Mouse (Mus musculus): ENCODE data around the gene Rnf152. TPM values are rescaled to one million over a fixed set of nuclear protein-coding genes. Genes with fewer than 3 reads are reported as not detected.

Rnf152 gene
- total and polyA plus RNA-seq, 3 experiments: under 0.01 TPM; not detected in 2

DNA sequence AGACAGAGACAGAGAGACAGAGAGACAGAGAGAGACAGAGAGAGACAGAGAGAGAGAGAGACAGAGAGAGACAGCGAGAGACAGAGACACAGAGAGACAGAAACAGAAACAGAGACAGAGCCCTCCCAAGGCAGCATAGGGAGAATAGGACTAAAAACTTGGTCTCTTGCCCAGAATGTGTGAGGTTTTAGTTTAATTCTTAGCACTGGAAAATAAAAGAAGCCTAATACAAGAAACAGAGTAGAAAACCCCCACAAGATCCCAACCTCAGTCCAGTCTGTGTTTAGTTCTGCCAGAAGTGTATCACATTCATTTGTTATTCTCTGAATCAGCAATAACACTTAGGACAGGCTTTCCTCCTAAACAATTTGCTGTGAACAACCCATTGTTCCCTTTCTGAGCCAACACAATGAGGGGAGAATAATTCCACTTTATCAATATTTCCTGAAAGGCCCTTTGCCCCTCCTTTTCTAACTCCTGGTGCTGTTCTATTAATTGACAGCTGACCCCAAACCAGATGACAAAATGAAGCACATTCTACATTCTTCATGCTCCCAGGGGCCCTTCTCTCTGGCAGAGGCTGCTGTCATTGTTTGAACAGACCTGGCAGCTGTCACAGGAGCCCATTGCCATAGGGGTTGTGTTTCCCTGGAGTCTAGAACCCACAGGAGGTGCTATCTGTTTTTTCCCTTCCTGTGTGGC is 44.5 kb downstream of the Rnf152 start:
- Histone ChIP-seq H3K4me1 (ENCODE audit: control insufficient read depth in 1 of 2, insufficient read depth in 2 of 2) (no peaks in the 10 kb centered on the region), H3K27ac (ENCODE audit: insufficient read depth, low read depth) (no peak overlapping the region), H3K27me3 (replicated peaks) (peaks cover 51% of the 10 kb centered on the region), H3K36me3 (replicated peaks in 1 of 2; ENCODE audit: control insufficient read depth in 1 of 2, insufficient read depth in 1 of 2, low read length in 1 of 2) (no peaks in the 10 kb centered on the region), H3K9ac (ENCODE audit: insufficient read depth, low read depth) (no peak overlapping the region), H3K4me2 (ENCODE audit: insufficient read depth, low read depth, poor library complexity, severe bottlenecking) (no peak overlapping the region), H3K4me3 (replicated peaks in 1 of 3; ENCODE audit: low read depth in 2 of 3, low read length in 2 of 3, poor library complexity in 1 of 3) (no peak overlapping the region), H3K79me2 (replicated peaks; ENCODE audit: control insufficient read depth, extremely low read depth, insufficient read depth, poor library complexity, severe bottlenecking) (no peaks in the 10 kb centered on the region), H3K9me3 (replicated peaks; ENCODE audit: low read length) (peaks cover 2% of the 10 kb centered on the region)
- dilution Hi-C loops (cut with MboI; ENCODE audit: extremely low pct_ligation_motif_present, extremely low pct_unique_long_range_greater_than_20kb, low sequenced_read_pairs) (no loop called here), in situ Hi-C loops (cut with MboI; ENCODE audit: low pct_ligation_motif_present, low pct_unique_long_range_greater_than_20kb, low sequenced_read_pairs) (no loop called here)
- DNase-seq (ENCODE audit: extremely low read depth): no peak
- no peak for TF ChIP-seq CHD2 (IDR thresholded peaks at IDR 0.05; ENCODE audit: low read length)
- no peak for TF ChIP-seq MXI1 (IDR thresholded peaks at IDR 0.05; ENCODE audit: low read depth, low read length)
- TF ChIP-seq SIN3A (IDR thresholded peaks at IDR 0.05; ENCODE audit: low read length): no peak
- TF ChIP-seq RAD21 (IDR thresholded peaks at IDR 0.05; ENCODE audit: low read depth, low read length): no peak
- TF ChIP-seq NELFE (IDR thresholded peaks at IDR 0.05; ENCODE audit: low read depth, low read length): no peak
- TF ChIP-seq EP300 (IDR thresholded peaks at IDR 0.05; ENCODE audit: low read length): no peak
- no peak for TF ChIP-seq JUN (IDR thresholded peaks at IDR 0.05; ENCODE audit: insufficient read depth, low read depth, low read length)
- TF ChIP-seq ZKSCAN1 (IDR thresholded peaks at IDR 0.05; ENCODE audit: borderline replicate concordance, low read depth, low read length): no peak
- no peak for TF ChIP-seq POLR2AphosphoS2 (IDR thresholded peaks at IDR 0.05; ENCODE audit: low read depth, low read length)
- no peak for TF ChIP-seq NRF1 (IDR thresholded peaks at IDR 0.05; ENCODE audit: low read depth, low read length)
- TF ChIP-seq IRF4 (IDR thresholded peaks at IDR 0.05; ENCODE audit: low read depth, low read length): no peak
- no peak for TF ChIP-seq E2F4 (IDR thresholded peaks at IDR 0.05; ENCODE audit: insufficient replicate concordance, low read depth, low read length)
- no peak for TF ChIP-seq MAFK (IDR thresholded peaks at IDR 0.05; ENCODE audit: insufficient replicate concordance, low read length)
- TF ChIP-seq MAZ (IDR thresholded peaks at IDR 0.05; ENCODE audit: low read depth, low read length): no peak
- TF ChIP-seq SMC3 (IDR thresholded peaks at IDR 0.05; ENCODE audit: low read depth, low read length): no peak
- TF ChIP-seq ZNF384 (IDR thresholded peaks at IDR 0.05; ENCODE audit: low read depth, low read length): no peak
- no peak for TF ChIP-seq ETS1 (conservative IDR thresholded peaks at IDR 0.05; ENCODE audit: low read depth, low read length)
- no peak for TF ChIP-seq MYC (IDR thresholded peaks at IDR 0.05; ENCODE audit: low read depth, low read length)
- no peak for TF ChIP-seq CTCF (conservative IDR thresholded peaks at IDR 0.05 in 1 of 2, IDR thresholded peaks at IDR 0.05 in 1 of 2; ENCODE audit: low read depth in 2 of 2, low read length in 2 of 2)

- DNase-seq (ENCODE audit: extremely low read depth): no peak
- dilution Hi-C loops (cut with MboI; ENCODE audit: extremely low pct_ligation_motif_present, extremely low pct_unique_long_range_greater_than_20kb, low sequenced_read_pairs) (no loop called here), in situ Hi-C loops (cut with MboI; ENCODE audit: low pct_ligation_motif_present, low pct_unique_long_range_greater_than_20kb, low sequenced_read_pairs) (no loop called here)
- peaks cover 78% of the 10 kb centered on the region for H3K27me3 ChIP-seq (replicated peaks)
- TF ChIP-seq SMC3 (IDR thresholded peaks at IDR 0.05; ENCODE audit: low read depth, low read length): no peak
- TF ChIP-seq CTCF (conservative IDR thresholded peaks at IDR 0.05 in 1 of 2, IDR thresholded peaks at IDR 0.05 in 1 of 2; ENCODE audit: low read depth in 2 of 2, low read length in 2 of 2): no peak
- no peak for TF ChIP-seq EP300 (IDR thresholded peaks at IDR 0.05; ENCODE audit: low read length)
- TF ChIP-seq CHD1 (IDR thresholded peaks at IDR 0.05; ENCODE audit: low read depth, low read length): no peak
- no peak for TF ChIP-seq USF2 (conservative IDR thresholded peaks at IDR 0.05; ENCODE audit: low read depth, low read length)
- TF ChIP-seq NRF1 (IDR thresholded peaks at IDR 0.05; ENCODE audit: low read depth, low read length): no peak
- no peak for TF ChIP-seq JUND (conservative IDR thresholded peaks at IDR 0.05; ENCODE audit: low read depth, low read length)
- no peak for TF ChIP-seq E2F4 (IDR thresholded peaks at IDR 0.05; ENCODE audit: insufficient replicate concordance, low read depth, low read length)
- TF ChIP-seq ZMIZ1 (IDR thresholded peaks at IDR 0.05; ENCODE audit: low read depth, low read length): no peak
- TF ChIP-seq ETS1 (conservative IDR thresholded peaks at IDR 0.05; ENCODE audit: low read depth, low read length): no peak
- no peak for TF ChIP-seq USF1 (IDR thresholded peaks at IDR 0.05; ENCODE audit: low read depth, low read length)
- TF ChIP-seq MAZ (IDR thresholded peaks at IDR 0.05; ENCODE audit: low read depth, low read length): no peak
- no peak for TF ChIP-seq RAD21 (IDR thresholded peaks at IDR 0.05; ENCODE audit: low read depth, low read length)
- TF ChIP-seq POLR2A (IDR thresholded peaks at IDR 0.05; ENCODE audit: low read depth, low read length): no peak
- TF ChIP-seq MAFK (IDR thresholded peaks at IDR 0.05; ENCODE audit: insufficient replicate concordance, low read length): no peak
- no peak for TF ChIP-seq KAT2A (IDR thresholded peaks at IDR 0.05; ENCODE audit: insufficient replicate concordance, low read length)
- TF ChIP-seq RCOR1 (conservative IDR thresholded peaks at IDR 0.05; ENCODE audit: low read depth, low read length): no peak
- TF ChIP-seq CHD2 (IDR thresholded peaks at IDR 0.05; ENCODE audit: low read length): no peak
- no peaks in the 10 kb centered on the region for H3K79me2 ChIP-seq (replicated peaks; ENCODE audit: control insufficient read depth, extremely low read depth, insufficient read depth, poor library complexity, severe bottlenecking)
- no peak overlapping the region for H3K4me2 ChIP-seq (ENCODE audit: insufficient read depth, low read depth, poor library complexity, severe bottlenecking)
- no peaks in the 10 kb centered on the region for H3K36me3 ChIP-seq (replicated peaks in 1 of 2; ENCODE audit: control insufficient read depth in 1 of 2, insufficient read depth in 1 of 2, low read length in 1 of 2)
- no peak overlapping the region for H3K27ac ChIP-seq (ENCODE audit: insufficient read depth, low read depth)
- H3K4me3 ChIP-seq (replicated peaks in 1 of 3; ENCODE audit: low read depth in 2 of 3, low read length in 2 of 3, poor library complexity in 1 of 3): no peak overlapping the region
- H3K4me1 ChIP-seq (ENCODE audit: control insufficient read depth in 1 of 2, insufficient read depth in 2 of 2): no peaks in the 10 kb centered on the region
- no peaks in the 10 kb centered on the region for H3K9me3 ChIP-seq (replicated peaks; ENCODE audit: low read length)
- no peak overlapping the region for H3K9ac ChIP-seq (ENCODE audit: insufficient read depth, low read depth)
Measured at GRCm38 (mm10) chr1:105302164-105302563, 54.3 kb downstream of the Rnf152 start.

All from CH12.LX (cell line).